Mouse (Mus musculus) C3H10T1/2 (cell line): ENCODE results near the gene Taar9. TPM values are rescaled to one million over a fixed set of nuclear protein-coding genes. Genes with fewer than 3 reads are reported as not detected.

Experiments
- polyA plus RNA-seq, 2 experiments: library from polyadenylated mRNA; unstranded; fragments of >200 nt; fragmentation: generic; extraction: Trizol; gene quantifications; one replicate each; pipeline ENCODE4 v1.2.1; 2012; ENCODE audit warnings: missing spikeins in 2 of 2

Taar9 gene
- polyA plus RNA-seq: not detected

GRCm38 (mm10) chr10:24109434-24109833, at the start of gene Taar9:
Gene Taar9 (minus strand): TSS chr10:24109534.

GRCm38 (mm10) chr10:24149135-24149781, 39.9 kb upstream of the Taar9 start, which contains the start of gene Stx7:
Gene Stx7 (plus strand): TSS chr10:24149302.

DNA sequence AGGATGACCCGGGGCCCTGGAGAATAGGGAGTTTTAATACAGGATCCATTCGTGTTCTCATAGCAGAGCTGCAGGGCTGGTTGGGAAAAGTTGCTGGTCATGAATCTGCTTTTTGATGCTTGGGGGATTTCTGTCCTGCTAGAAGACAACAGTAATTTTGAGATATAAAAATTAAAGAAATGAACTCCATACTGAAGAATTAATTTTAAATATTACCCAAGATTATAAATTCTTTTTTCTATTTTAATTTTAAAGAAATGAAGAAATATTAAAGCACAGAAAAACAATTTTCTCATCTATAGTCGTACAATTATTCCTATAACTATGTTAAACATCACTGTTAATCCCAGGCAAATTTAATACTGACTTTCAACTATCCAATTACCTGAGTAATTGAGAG, 7.5 kb downstream of the Taar9 start, which contains the start of gene Taar8c:
Taar8c (minus strand) TSS at position 101 of the 400 bp plus-strand sequence.

DNA sequence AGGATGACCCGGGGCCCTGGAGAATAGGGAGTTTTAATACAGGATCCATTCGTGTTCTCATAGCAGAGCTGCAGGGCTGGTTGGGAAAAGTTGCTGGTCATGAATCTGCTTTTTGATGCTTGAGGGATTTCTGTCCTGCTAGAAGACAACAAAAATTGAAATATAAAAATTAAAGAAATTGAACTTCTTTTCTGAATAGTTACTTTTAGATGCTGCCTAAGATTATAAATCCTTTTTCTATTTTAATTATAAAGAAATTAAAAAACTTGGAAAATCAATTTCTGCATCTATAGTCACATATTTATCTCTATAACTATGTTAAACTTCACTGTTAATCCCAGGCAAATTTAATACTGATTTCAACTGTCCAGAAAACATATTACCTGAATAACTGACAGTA, 17.1 kb downstream of the Taar9 start, which contains the start of gene Taar8b:
Taar8b (minus strand) TSS at position 101 of the 400 bp plus-strand sequence.

DNA sequence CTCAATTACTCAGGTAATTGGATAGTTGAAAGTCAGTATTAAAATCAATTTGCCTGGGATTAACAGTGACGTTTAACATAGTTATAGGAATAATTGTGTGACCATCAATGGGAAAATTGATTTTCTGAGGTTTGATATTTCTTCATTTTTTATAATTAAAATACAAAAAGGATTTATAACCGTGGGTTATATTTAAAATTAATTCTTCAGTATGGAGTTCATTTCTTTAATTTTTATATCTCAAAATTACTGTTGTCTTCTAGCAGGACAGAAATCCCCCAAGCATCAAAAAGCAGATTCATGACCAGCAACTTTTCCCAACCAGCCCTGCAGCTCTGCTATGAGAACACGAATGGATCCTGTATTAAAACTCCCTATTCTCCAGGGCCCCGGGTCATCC, 33.1 kb downstream of the Taar9 start, which contains the start of gene Taar8a:
Taar8a (plus strand) TSS at position 301 of the 400 bp plus-strand sequence.

Other genes starting within 250 kb of the Taar9 start
- gene Vnn1, start 214.8 kb downstream of the Taar9 start, polyA plus RNA-seq: under 1 TPM; 0.09 to 0.57 TPM
- not detected for gene Taar1, start 189.2 kb downstream of the Taar9 start, polyA plus RNA-seq
- not detected for gene Taar2, start 171.0 kb downstream of the Taar9 start, polyA plus RNA-seq
- not detected for gene Taar3, start 160.0 kb downstream of the Taar9 start, polyA plus RNA-seq
- gene Taar4, start 149.0 kb downstream of the Taar9 start, polyA plus RNA-seq: not detected
- gene Taar5, start 138.8 kb downstream of the Taar9 start, polyA plus RNA-seq: under 1 TPM in 1 of 2 experiments, not detected in 1; 0.05 TPM
- gene Taar6, start 123.9 kb downstream of the Taar9 start, polyA plus RNA-seq: not detected
- not detected for gene Taar7a, start 116.1 kb downstream of the Taar9 start, polyA plus RNA-seq
- not detected for gene Taar7b, start 109.6 kb downstream of the Taar9 start, polyA plus RNA-seq
- not detected for gene Taar7d, start 82.3 kb downstream of the Taar9 start, polyA plus RNA-seq
- not detected for gene Taar7e, start 71.9 kb downstream of the Taar9 start, polyA plus RNA-seq
- not detected for gene Taar7f, start 60.0 kb downstream of the Taar9 start, polyA plus RNA-seq
- gene Taar8a, start 33.0 kb downstream of the Taar9 start, polyA plus RNA-seq: not detected
- not detected for gene Taar8b, start 17.2 kb downstream of the Taar9 start, polyA plus RNA-seq
- not detected for gene Taar8c, start 7.6 kb downstream of the Taar9 start, polyA plus RNA-seq
- gene Stx7, start 39.8 kb upstream of the Taar9 start, polyA plus RNA-seq: 10 to 100 TPM in 1 of 2 experiments, 1 to 10 TPM in 1; 4.6 to 53.3 TPM
- gene Moxd1, start 114.0 kb upstream of the Taar9 start, polyA plus RNA-seq: not detected